Mouse (Mus musculus) left cerebral cortex, adult 9 months (tissue): ENCODE data around the gene Igfbp4.

Experiments
- DNase-seq, 2 experiments: peaks; one replicate each; pipeline ENCODE4 v3.0.0; 2022; ENCODE audit warnings: low spot score in 2 of 2

Gene Igfbp4

GRCm38 (mm10) chr11:99041841-99042780 lies 1.1 kb downstream of the Igfbp4 start:
- no peak for DNase-seq

GRCm38 (mm10) chr11:99042834-99043431 lies 1.9 kb downstream of the Igfbp4 start:
- no peak for DNase-seq

GRCm38 (mm10) chr11:99043632-99044031 lies 2.6 kb downstream of the Igfbp4 start:
- DNase-seq, result no peak

- DNase-seq, result no peak
Observed at GRCm38 (mm10) chr11:99044306-99044705, 3.3 kb downstream of the Igfbp4 start.

- DNase-seq, result no peak
Observed at GRCm38 (mm10) chr11:99045159-99045889, 4.3 kb downstream of the Igfbp4 start.

GRCm38 (mm10) chr11:99047120-99047519 lies 6.1 kb downstream of the Igfbp4 start:
- DNase-seq, result no peak

GRCm38 (mm10) chr11:99047643-99048042 lies 6.6 kb downstream of the Igfbp4 start:
- no peak for DNase-seq

- DNase-seq, result no peak
Observed at GRCm38 (mm10) chr11:99055143-99055542, 14.1 kb downstream of the Igfbp4 start.

GRCm38 (mm10) chr11:99055571-99056452 lies 14.8 kb downstream of the Igfbp4 start:
- no peak for DNase-seq

GRCm38 (mm10) chr11:99060435-99060834 lies 19.4 kb downstream of the Igfbp4 start:
- no peak for DNase-seq

GRCm38 (mm10) chr11:99062661-99063060 lies 21.6 kb downstream of the Igfbp4 start:
- DNase-seq, result no peak

GRCm38 (mm10) chr11:99063406-99064131 lies 22.5 kb downstream of the Igfbp4 start:
- no peak for DNase-seq

GRCm38 (mm10) chr11:99065353-99065752 lies 24.3 kb downstream of the Igfbp4 start:
- no peak for DNase-seq

GRCm38 (mm10) chr11:99065979-99066378 lies 24.9 kb downstream of the Igfbp4 start:
- DNase-seq, result peak; percentile 71 to 89

GRCm38 (mm10) chr11:99067591-99067990 lies 26.5 kb downstream of the Igfbp4 start:
- no peak for DNase-seq

GRCm38 (mm10) chr11:99068455-99068854 lies 27.4 kb downstream of the Igfbp4 start:
- no peak for DNase-seq

- DNase-seq, result no peak
Observed at GRCm38 (mm10) chr11:99071866-99072265, 30.8 kb downstream of the Igfbp4 start.

GRCm38 (mm10) chr11:99073781-99074180 lies 32.7 kb downstream of the Igfbp4 start:
- no peak for DNase-seq

GRCm38 (mm10) chr11:99076744-99077319 lies 35.8 kb downstream of the Igfbp4 start:
- no peak for DNase-seq

GRCm38 (mm10) chr11:99077869-99078268 lies 36.8 kb downstream of the Igfbp4 start:
- no peak for DNase-seq
